Mouse (Mus musculus) G1E (cell line): ENCODE data around the gene Gm5901.
"Not testable (repeated sequence)": the region's sequence is repeated elsewhere in the genome, so short reads cannot be mapped to it uniquely, and the experiment has no call there.

Source experiments
- CTCF ChIP-seq: IDR thresholded peaks from 2 replicates; pipeline ENCODE4 v1.5.1; 2012; ENCODE audit warnings: low read depth, low read length, inconsistent platforms, mixed read lengths
- GATA1 ChIP-seq: IDR thresholded peaks from 2 replicates; pipeline ENCODE4 v1.6.1; 2012; ENCODE audit warnings: borderline replicate concordance, low read length, inconsistent platforms, mixed read lengths
- POLR2AphosphoS5 ChIP-seq: IDR thresholded peaks from 2 replicates; pipeline ENCODE4 v1.6.1; 2012; ENCODE audit warnings: low read depth, low read length, inconsistent platforms; ENCODE audit not compliant: insufficient replicate concordance
- TAL1 ChIP-seq: conservative IDR thresholded peaks from 2 replicates; pipeline ENCODE4 v1.6.1; 2012; ENCODE audit warnings: low read depth, low read length, inconsistent platforms, mixed read lengths

DNA sequence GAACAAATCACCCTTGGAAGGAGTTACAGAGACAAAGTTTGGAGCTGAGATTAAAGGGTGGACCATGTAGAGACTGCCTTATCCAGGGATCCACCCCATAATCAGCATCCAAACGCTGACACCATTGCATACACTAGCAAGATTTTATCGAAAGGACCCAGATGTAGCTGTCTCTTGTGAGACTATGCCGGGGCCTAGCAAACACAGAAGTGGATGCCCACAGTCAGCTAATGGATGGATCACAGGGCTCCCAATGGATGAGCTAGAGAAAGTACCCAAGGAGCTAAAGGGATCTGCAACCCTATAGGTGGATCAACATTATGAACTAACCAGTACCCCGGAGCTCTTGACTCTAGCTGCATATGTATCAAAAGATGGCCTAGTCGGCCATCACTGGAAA is 18.8 kb upstream of the Gm5901 start:
- TF ChIP-seq CTCF, GATA1, POLR2AphosphoS5, TAL1: not testable (repeated sequence)
